Mouse (Mus musculus): ENCODE data around the gene Ten1. TPM values are rescaled to one million over a fixed set of nuclear protein-coding genes. Genes with fewer than 3 reads are reported as not detected.

The Ten1 gene
- polyA plus RNA-seq, 1 experiment from 2014 or later: 56.7 TPM

- no peaks in the 10 kb centered on the region for H3K27me3 ChIP-seq (ENCODE audit: control insufficient read depth, insufficient read depth, low read length)
- H3K9me3 ChIP-seq (ENCODE audit: control insufficient read depth, low read length): no peaks in the 10 kb centered on the region
- H3K36me3 ChIP-seq (ENCODE audit: control insufficient read depth, insufficient read depth, low read length): peaks cover 2% of the 10 kb centered on the region; the same call in 1 of the 2 replicates
- whole genome bisulfite sequencing: 82% methylated on average over 3 of the region's 3 CpGs
- DNase-seq (ENCODE audit: low spot score) (no peak), ATAC-seq (ENCODE audit: insufficient number of reproducible peaks, low FRiP score, low TSS enrichment, low read depth) (no peak)
- H3K4me3 ChIP-seq (ENCODE audit: low read depth, low read length): no peak overlapping the region
- H3K27ac ChIP-seq (replicated peaks; ENCODE audit: low read depth, low read length): no peak overlapping the region
- H3K9ac ChIP-seq (ENCODE audit: low read length): no peak overlapping the region
- no peak overlapping the region for H3K4me2 ChIP-seq (ENCODE audit: low read depth, severe bottlenecking)
- H3K4me1 ChIP-seq (ENCODE audit: control insufficient read depth, insufficient read depth, low read length): peaks cover 3% of the 10 kb centered on the region; the same call in 1 of the 2 replicates
Observed at GRCm38 (mm10) chr11:116169214-116169613, 29.4 kb upstream of the Ten1 start.

- peaks cover 3% of the 10 kb centered on the region; the same call in 1 of the 2 replicates for H3K4me1 ChIP-seq (ENCODE audit: control insufficient read depth, insufficient read depth, low read length)
- H3K4me3 ChIP-seq (ENCODE audit: low read depth, low read length): no peak overlapping the region
- H3K36me3 ChIP-seq (ENCODE audit: control insufficient read depth, insufficient read depth, low read length): peaks cover 4% of the 10 kb centered on the region; the same call in 1 of the 2 replicates
- H3K9ac ChIP-seq (ENCODE audit: low read length): no peak overlapping the region
- DNase-seq (ENCODE audit: low spot score) (no peak), ATAC-seq (ENCODE audit: insufficient number of reproducible peaks, low FRiP score, low TSS enrichment, low read depth) (no peak)
- H3K27ac ChIP-seq (replicated peaks; ENCODE audit: low read depth, low read length): no peak overlapping the region
- H3K4me2 ChIP-seq (ENCODE audit: low read depth, severe bottlenecking): no peak overlapping the region
- H3K27me3 ChIP-seq (ENCODE audit: control insufficient read depth, insufficient read depth, low read length): no peaks in the 10 kb centered on the region
- H3K9me3 ChIP-seq (ENCODE audit: control insufficient read depth, low read length): no peaks in the 10 kb centered on the region
- 88% methylated on average over 5 of the region's 5 CpGs for WGBS
Observed at GRCm38 (mm10) chr11:116170003-116170800, 28.5 kb upstream of the Ten1 start.

GRCm38 (mm10) chr11:116171959-116172358 lies 26.7 kb upstream of the Ten1 start:
- Histone ChIP-seq H3K36me3 (ENCODE audit: control insufficient read depth, insufficient read depth, low read length) (peaks cover 6% of the 10 kb centered on the region; the same call in 1 of the 2 replicates), H3K4me1 (ENCODE audit: control insufficient read depth, insufficient read depth, low read length) (peaks cover under 1% of the 10 kb centered on the region; the same call in 1 of the 2 replicates), H3K9ac (ENCODE audit: low read length) (no peak overlapping the region), H3K4me3 (ENCODE audit: low read depth, low read length) (no peak overlapping the region), H3K4me2 (ENCODE audit: low read depth, severe bottlenecking) (no peak overlapping the region), H3K9me3 (ENCODE audit: control insufficient read depth, low read length) (no peaks in the 10 kb centered on the region), H3K27me3 (ENCODE audit: control insufficient read depth, insufficient read depth, low read length) (no peaks in the 10 kb centered on the region), H3K27ac (replicated peaks; ENCODE audit: low read depth, low read length) (no peak overlapping the region)
- WGBS: 85% methylated on average over 2 of the region's 2 CpGs
- DNase-seq (ENCODE audit: low spot score) (no peak), ATAC-seq (ENCODE audit: insufficient number of reproducible peaks, low FRiP score, low TSS enrichment, low read depth) (no peak)

GRCm38 (mm10) chr11:116174775-116175448 lies 23.7 kb upstream of the Ten1 start:
- DNase-seq (ENCODE audit: low spot score) (no peak), ATAC-seq (ENCODE audit: insufficient number of reproducible peaks, low FRiP score, low TSS enrichment, low read depth) (no peak)
- no peak overlapping the region for H3K9ac ChIP-seq (ENCODE audit: low read length)
- peaks cover 14% of the 10 kb centered on the region; the same call in 1 of the 2 replicates for H3K36me3 ChIP-seq (ENCODE audit: control insufficient read depth, insufficient read depth, low read length)
- H3K4me1 ChIP-seq (ENCODE audit: control insufficient read depth, insufficient read depth, low read length): no peaks in the 10 kb centered on the region
- no peak overlapping the region for H3K27ac ChIP-seq (replicated peaks; ENCODE audit: low read depth, low read length)
- no peak overlapping the region for H3K4me3 ChIP-seq (ENCODE audit: low read depth, low read length)
- H3K9me3 ChIP-seq (ENCODE audit: control insufficient read depth, low read length): no peaks in the 10 kb centered on the region
- H3K27me3 ChIP-seq (ENCODE audit: control insufficient read depth, insufficient read depth, low read length): no peaks in the 10 kb centered on the region
- WGBS: 91% methylated on average over 22 of the region's 22 CpGs
- no peak overlapping the region for H3K4me2 ChIP-seq (ENCODE audit: low read depth, severe bottlenecking)

- Histone ChIP-seq H3K4me1 (ENCODE audit: control insufficient read depth, insufficient read depth, low read length) (no peaks in the 10 kb centered on the region), H3K4me2 (ENCODE audit: low read depth, severe bottlenecking) (no peak overlapping the region), H3K9ac (ENCODE audit: low read length) (no peak overlapping the region), H3K9me3 (ENCODE audit: control insufficient read depth, low read length) (no peaks in the 10 kb centered on the region), H3K27ac (replicated peaks; ENCODE audit: low read depth, low read length) (no peak overlapping the region), H3K4me3 (ENCODE audit: low read depth, low read length) (no peak overlapping the region), H3K36me3 (ENCODE audit: control insufficient read depth, insufficient read depth, low read length) (peaks cover 16% of the 10 kb centered on the region; the same call in 1 of the 2 replicates), H3K27me3 (ENCODE audit: control insufficient read depth, insufficient read depth, low read length) (no peaks in the 10 kb centered on the region)
- ATAC-seq (ENCODE audit: insufficient number of reproducible peaks, low FRiP score, low TSS enrichment, low read depth) (no peak), DNase-seq (ENCODE audit: low spot score) (no peak)
- 91% methylated on average over 7 of the region's 7 CpGs for WGBS
Observed at GRCm38 (mm10) chr11:116176010-116176409, 22.6 kb upstream of the Ten1 start.

- 91% methylated on average over 20 of the region's 20 CpGs for whole genome bisulfite sequencing
- H3K36me3 ChIP-seq (ENCODE audit: control insufficient read depth, insufficient read depth, low read length): peaks cover 14% of the 10 kb centered on the region; the same call in 1 of the 2 replicates
- no peak overlapping the region for H3K4me3 ChIP-seq (ENCODE audit: low read depth, low read length)
- H3K4me2 ChIP-seq (ENCODE audit: low read depth, severe bottlenecking): no peak overlapping the region
- H3K27me3 ChIP-seq (ENCODE audit: control insufficient read depth, insufficient read depth, low read length): no peaks in the 10 kb centered on the region
- ATAC-seq (ENCODE audit: insufficient number of reproducible peaks, low FRiP score, low TSS enrichment, low read depth): no peak
- no peak for DNase-seq (ENCODE audit: low spot score)
- no peak overlapping the region for H3K27ac ChIP-seq (replicated peaks; ENCODE audit: low read depth, low read length)
- H3K9me3 ChIP-seq (ENCODE audit: control insufficient read depth, low read length): no peaks in the 10 kb centered on the region
- H3K4me1 ChIP-seq (ENCODE audit: control insufficient read depth, insufficient read depth, low read length): no peaks in the 10 kb centered on the region
- H3K9ac ChIP-seq (ENCODE audit: low read length): no peak overlapping the region
Observed at GRCm38 (mm10) chr11:116178411-116179121, 20.1 kb upstream of the Ten1 start.

- DNase-seq (ENCODE audit: low spot score): no peak
- 82% methylated on average over 3 of the region's 3 CpGs for WGBS
- Histone ChIP-seq H3K4me3 (ENCODE audit: low read depth, low read length) (no peak overlapping the region), H3K27me3 (ENCODE audit: control insufficient read depth, insufficient read depth, low read length) (no peaks in the 10 kb centered on the region), H3K4me2 (ENCODE audit: low read depth, severe bottlenecking) (no peak overlapping the region), H3K27ac (replicated peaks; ENCODE audit: low read depth, low read length) (no peak overlapping the region), H3K9ac (ENCODE audit: low read length) (no peak overlapping the region), H3K9me3 (ENCODE audit: control insufficient read depth, low read length) (no peaks in the 10 kb centered on the region), H3K36me3 (ENCODE audit: control insufficient read depth, insufficient read depth, low read length) (no peaks in the 10 kb centered on the region; the same call in 1 of the 2 replicates), H3K4me1 (ENCODE audit: control insufficient read depth, insufficient read depth, low read length) (no peaks in the 10 kb centered on the region)
- ATAC-seq (ENCODE audit: insufficient number of reproducible peaks, low FRiP score, low TSS enrichment, low read depth): no peak
Observed at GRCm38 (mm10) chr11:116185836-116186235, 12.8 kb upstream of the Ten1 start.

GRCm38 (mm10) chr11:116186360-116186759 lies 12.3 kb upstream of the Ten1 start:
- no peak overlapping the region for H3K4me3 ChIP-seq (ENCODE audit: low read depth, low read length)
- no peak overlapping the region for H3K27ac ChIP-seq (replicated peaks; ENCODE audit: low read depth, low read length)
- H3K9me3 ChIP-seq (ENCODE audit: control insufficient read depth, low read length): no peaks in the 10 kb centered on the region
- 89% methylated on average over 11 of the region's 11 CpGs for WGBS
- no peak overlapping the region for H3K4me2 ChIP-seq (ENCODE audit: low read depth, severe bottlenecking)
- H3K4me1 ChIP-seq (ENCODE audit: control insufficient read depth, insufficient read depth, low read length): no peaks in the 10 kb centered on the region
- ATAC-seq (ENCODE audit: insufficient number of reproducible peaks, low FRiP score, low TSS enrichment, low read depth): no peak
- DNase-seq (ENCODE audit: low spot score): no peak
- peaks cover 4% of the 10 kb centered on the region for H3K36me3 ChIP-seq (ENCODE audit: control insufficient read depth, insufficient read depth, low read length)
- H3K9ac ChIP-seq (ENCODE audit: low read length): no peak overlapping the region
- no peaks in the 10 kb centered on the region for H3K27me3 ChIP-seq (ENCODE audit: control insufficient read depth, insufficient read depth, low read length)
